In genomic region chr1:150833448-150833847, GRCm38 (mm10) we compare ENCODE assay signal across 16 mouse cellular contexts.
"Had no signal": no experiment of that assay in that cellular context is flagged by ENCODE, and none has a peak within 500 bp of the region (broad histone marks: within the 10 kb centered on the region; RNA-seq: fewer than 3 reads in every experiment).

No protein-coding gene starts in this region.

- H3K4me2 ChIP-seq: lung, embryonic 15.5 days; midbrain, embryonic 11.5 days; midbrain, embryonic 13.5 days; midbrain, embryonic 15.5 days; neural tube, embryonic 12.5 days; stomach, embryonic 15.5 days had no signal

- H3K27me3 ChIP-seq: lung, embryonic 15.5 days; megakaryocyte, embryonic 14.5 days; midbrain, embryonic 13.5 days; midbrain, embryonic 15.5 days; neural tube, embryonic 12.5 days; stomach, embryonic 15.5 days had no signal

- H3K27ac ChIP-seq: lung, embryonic 15.5 days; macrophage; midbrain, embryonic 13.5 days; midbrain, embryonic 15.5 days; neural tube, embryonic 12.5 days; stomach, embryonic 15.5 days; stomach, postnatal 0 days had no signal

- DNase-seq: lung, adult 2 months; lung, postnatal 14 days; right cerebral cortex, postnatal 14 days; thymus, adult 2 months; thymus, postnatal 25 days; thymus, postnatal 4 days had no signal

- H3K9me3 ChIP-seq: lung, embryonic 15.5 days; megakaryocyte, embryonic 14.5 days; midbrain, embryonic 13.5 days; midbrain, embryonic 15.5 days; neural tube, embryonic 12.5 days; stomach, embryonic 15.5 days had no signal

- H3K36me3 ChIP-seq: lung, embryonic 15.5 days; midbrain, embryonic 13.5 days; midbrain, embryonic 15.5 days; neural tube, embryonic 12.5 days; stomach, embryonic 15.5 days had no signal

- H3K4me3 ChIP-seq: lung, embryonic 15.5 days; megakaryocyte, embryonic 14.5 days; midbrain, embryonic 13.5 days; midbrain, embryonic 15.5 days; neural tube, embryonic 12.5 days; stomach, embryonic 15.5 days had no signal

- H3K4me1 ChIP-seq: megakaryocyte, embryonic 14.5 days; midbrain, embryonic 13.5 days; midbrain, embryonic 15.5 days; neural tube, embryonic 12.5 days; stomach, embryonic 15.5 days had no signal

- ATAC-seq: lung, postnatal 0 days; midbrain, embryonic 13.5 days; midbrain, embryonic 15.5 days had no signal

- H3K9ac ChIP-seq: lung, embryonic 15.5 days; midbrain, embryonic 13.5 days; midbrain, embryonic 15.5 days; neural tube, embryonic 12.5 days; stomach, embryonic 15.5 days had no signal
